Mouse (Mus musculus): ENCODE measurements around the gene Med13. TPM values are rescaled to one million over a fixed set of nuclear protein-coding genes. Genes with fewer than 3 reads are reported as not detected.
"Not testable (repeated sequence)": the region's sequence is repeated elsewhere in the genome, so short reads cannot be mapped to it uniquely, and the experiment has no call there.

Med13 gene
- polyA plus RNA-seq, 1 experiment from 2014 or later, result 8.3 TPM

DNA sequence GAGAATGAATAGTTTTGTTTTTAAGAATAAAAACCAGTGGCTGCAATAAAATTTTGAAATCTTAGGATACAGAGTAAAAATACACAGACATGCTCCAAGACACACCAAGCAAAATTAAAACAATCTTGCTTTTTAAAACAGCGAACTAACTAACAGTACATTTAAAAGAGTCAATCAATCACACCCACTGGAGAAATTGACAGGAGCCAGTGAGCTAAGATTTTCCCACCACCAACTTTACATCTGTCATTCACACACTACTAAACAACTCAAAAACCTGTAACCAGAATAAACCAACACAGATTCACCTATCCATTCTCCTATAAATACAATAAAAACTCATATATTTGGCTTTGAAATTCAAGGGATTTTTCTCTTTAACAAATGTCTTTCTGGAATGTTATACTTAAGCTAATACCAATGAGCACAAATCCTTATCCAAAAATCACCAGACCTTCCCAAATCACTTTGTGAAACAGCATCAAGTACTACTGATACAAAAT, 6.7 kb downstream of the Med13 start:
- Histone ChIP-seq H3K9me3 (replicated peaks; ENCODE audit: low read length) (no peaks in the 10 kb centered on the region), H3K4me2 (ENCODE audit: low read length) (no peak overlapping the region), H3K9ac (ENCODE audit: low read depth, low read length) (no peak overlapping the region), H3K27me3 (ENCODE audit: insufficient read depth, low read length) (no peaks in the 10 kb centered on the region), H3K27ac (no peak overlapping the region), H3K4me3 (replicated peaks; ENCODE audit: low read depth, low read length) (no peak overlapping the region), H3K36me3 (ENCODE audit: insufficient read depth, low read length) (peaks cover 9% of the 10 kb centered on the region; the same call in 1 of the 2 replicates), H3K4me1 (replicated peaks; ENCODE audit: insufficient read depth, low read length) (peaks cover 7% of the 10 kb centered on the region; the same call in 1 of the 2 replicates)
- TF ChIP-seq CTCF (IDR thresholded peaks at IDR 0.05; ENCODE audit: low read depth), result no peak
- no peak for ATAC-seq (replicated peaks; ENCODE audit: low FRiP score, low read depth)
- no peak for DNase-seq (ENCODE audit: low spot score)
- WGBS, result 51% methylated on average over 1 of the region's 1 CpGs

GRCm38 (mm10) chr11:86349325-86349724, 8.1 kb downstream of the Med13 start:
- Histone ChIP-seq H3K27me3 (ENCODE audit: insufficient read depth, low read length) (no peaks in the 10 kb centered on the region), H3K9me3 (replicated peaks; ENCODE audit: low read length) (no peaks in the 10 kb centered on the region), H3K9ac (ENCODE audit: low read depth, low read length) (no peak overlapping the region), H3K4me3 (replicated peaks; ENCODE audit: low read depth, low read length) (no peak overlapping the region), H3K4me1 (replicated peaks; ENCODE audit: insufficient read depth, low read length) (no peaks in the 10 kb centered on the region), H3K4me2 (ENCODE audit: low read length) (no peak overlapping the region), H3K27ac (no peak overlapping the region), H3K36me3 (ENCODE audit: insufficient read depth, low read length) (0 out of 2 replicates have a peak, but pooled peaks cover 6% of the 10 kb centered on the region)
- DNase-seq (ENCODE audit: low spot score) (no peak), ATAC-seq (replicated peaks; ENCODE audit: low FRiP score, low read depth) (no peak)
- no peak for TF ChIP-seq CTCF (IDR thresholded peaks at IDR 0.05; ENCODE audit: low read depth)
- WGBS, result 28% methylated on average over 2 of the region's 2 CpGs

GRCm38 (mm10) chr11:86348872-86349271, 8.5 kb downstream of the Med13 start:
- Histone ChIP-seq H3K9me3 (replicated peaks; ENCODE audit: low read length) (no peaks in the 10 kb centered on the region), H3K27me3 (ENCODE audit: insufficient read depth, low read length) (no peaks in the 10 kb centered on the region), H3K4me1 (replicated peaks; ENCODE audit: insufficient read depth, low read length) (no peaks in the 10 kb centered on the region), H3K4me2 (ENCODE audit: low read length) (no peak overlapping the region), H3K27ac (no peak overlapping the region), H3K4me3 (replicated peaks; ENCODE audit: low read depth, low read length) (no peak overlapping the region), H3K36me3 (ENCODE audit: insufficient read depth, low read length) (0 out of 2 replicates have a peak, but pooled peaks cover 3% of the 10 kb centered on the region), H3K9ac (ENCODE audit: low read depth, low read length) (no peak overlapping the region)
- TF ChIP-seq CTCF (IDR thresholded peaks at IDR 0.05; ENCODE audit: low read depth), result no peak
- DNase-seq (ENCODE audit: low spot score), result no peak
- ATAC-seq (replicated peaks; ENCODE audit: low FRiP score, low read depth), result no peak

GRCm38 (mm10) chr11:86347387-86348122, 9.8 kb downstream of the Med13 start:
- Histone ChIP-seq H3K9ac (ENCODE audit: low read depth, low read length) (no peak overlapping the region), H3K36me3 (ENCODE audit: insufficient read depth, low read length) (0 out of 2 replicates have a peak, but pooled peaks cover 3% of the 10 kb centered on the region), H3K4me1 (replicated peaks; ENCODE audit: insufficient read depth, low read length) (no peaks in the 10 kb centered on the region), H3K27me3 (ENCODE audit: insufficient read depth, low read length) (no peaks in the 10 kb centered on the region), H3K4me2 (ENCODE audit: low read length) (no peak overlapping the region), H3K4me3 (replicated peaks; ENCODE audit: low read depth, low read length) (no peak overlapping the region), H3K27ac (peak overlapping the region; percentile 37; the same call in 1 of the 2 replicates), H3K9me3 (replicated peaks; ENCODE audit: low read length) (no peaks in the 10 kb centered on the region)
- peak; percentile 32 for DNase-seq (ENCODE audit: low spot score)
- TF ChIP-seq CTCF (IDR thresholded peaks at IDR 0.05; ENCODE audit: low read depth), result no peak
- WGBS, result 61% methylated on average over 5 of the region's 5 CpGs
- ATAC-seq (replicated peaks; ENCODE audit: low FRiP score, low read depth), result no peak

DNA sequence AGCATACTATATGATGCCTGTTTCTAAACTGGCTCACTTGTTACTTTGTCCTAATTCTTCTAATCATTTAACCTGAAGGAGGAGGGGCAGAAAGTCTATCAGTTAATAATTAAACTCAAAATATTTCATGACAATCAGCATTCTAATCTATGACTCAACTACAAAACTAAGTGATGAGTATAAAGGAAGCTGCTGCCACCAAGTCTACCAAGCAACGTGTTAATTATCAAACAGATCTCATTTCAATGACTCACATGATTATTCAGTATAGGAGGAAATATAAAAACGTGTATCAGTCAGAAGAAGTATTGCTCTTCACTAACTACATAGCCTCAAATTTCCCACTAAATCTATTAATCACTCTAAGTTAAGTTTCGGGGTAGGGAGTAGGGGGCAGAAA, 10.9 kb downstream of the Med13 start:
- DNase-seq (ENCODE audit: low spot score), result no peak
- H3K9me3 ChIP-seq (replicated peaks; ENCODE audit: low read length), result no peaks in the 10 kb centered on the region
- H3K27me3 ChIP-seq (ENCODE audit: insufficient read depth, low read length), result no peaks in the 10 kb centered on the region
- no peak overlapping the region for H3K4me2 ChIP-seq (ENCODE audit: low read length)
- TF ChIP-seq CTCF (IDR thresholded peaks at IDR 0.05; ENCODE audit: low read depth), result no peak
- H3K9ac ChIP-seq (ENCODE audit: low read depth, low read length), result no peak overlapping the region
- ATAC-seq (replicated peaks; ENCODE audit: low FRiP score, low read depth), result no peak
- 0 out of 2 replicates have a peak, but pooled peaks cover 3% of the 10 kb centered on the region for H3K36me3 ChIP-seq (ENCODE audit: insufficient read depth, low read length)
- no peak overlapping the region for H3K4me3 ChIP-seq (replicated peaks; ENCODE audit: low read depth, low read length)
- no peaks in the 10 kb centered on the region for H3K4me1 ChIP-seq (replicated peaks; ENCODE audit: insufficient read depth, low read length)
- 46% methylated on average over 3 of the region's 3 CpGs for WGBS
- no peak overlapping the region for H3K27ac ChIP-seq

DNA sequence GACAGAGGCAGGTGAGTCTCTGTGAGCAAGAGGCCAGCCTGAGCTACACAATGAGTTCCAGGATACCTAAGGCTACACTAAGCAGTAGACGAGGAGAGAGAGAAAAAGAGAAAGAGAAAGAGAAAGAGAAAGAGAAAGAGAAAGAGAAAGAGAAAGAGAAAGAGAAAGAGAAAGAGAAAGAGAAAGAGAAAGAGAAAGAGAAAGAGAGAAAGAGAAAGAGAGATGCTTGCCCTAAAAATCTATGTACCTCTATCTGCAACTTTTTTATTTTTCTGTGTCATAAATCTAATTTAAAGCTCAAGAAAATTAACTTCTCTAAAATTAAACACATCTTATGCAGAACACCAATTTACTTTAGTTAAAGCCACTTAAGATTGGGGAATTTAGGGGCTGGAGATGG, 12.5 kb downstream of the Med13 start:
- not testable (repeated sequence) for H3K9me3 ChIP-seq (replicated peaks; ENCODE audit: low read length); H3K27ac ChIP-seq; H3K4me2 ChIP-seq (ENCODE audit: low read length); H3K9ac ChIP-seq (ENCODE audit: low read depth, low read length); H3K36me3 ChIP-seq (ENCODE audit: insufficient read depth, low read length); H3K4me1 ChIP-seq (replicated peaks; ENCODE audit: insufficient read depth, low read length); H3K27me3 ChIP-seq (ENCODE audit: insufficient read depth, low read length); DNase-seq (ENCODE audit: low spot score); ATAC-seq (replicated peaks; ENCODE audit: low FRiP score, low read depth); H3K4me3 ChIP-seq (replicated peaks; ENCODE audit: low read depth, low read length)
- 100% methylated on average over 1 of the region's 1 CpGs for WGBS

Data from kidney, postnatal 0 days (tissue).